Mouse (Mus musculus) embryonic facial prominence, embryonic 11.5 days (tissue): ENCODE data around the gene Dnah17. TPM values are rescaled to one million over a fixed set of nuclear protein-coding genes. Genes with fewer than 3 reads are reported as not detected.

Source experiments
- ATAC-seq: fragments of 200-750 bp; cut with Nextera tagmentation; replicated peaks from 2 replicates; pipeline ENCODE4 v1.8.0; 2017; ENCODE audit warnings: low read depth; ENCODE audit not compliant: insufficient number of reproducible peaks, low FRiP score, low TSS enrichment
- DNase-seq: peaks from one replicate; pipeline ENCODE4 v3.0.0-alpha.2; 2015; ENCODE audit warnings: low spot score
- H3K27ac ChIP-seq: fragments of 300-500 bp; sonication (generic); replicated peaks from 2 replicates; pipeline ENCODE4 v1.5.1; 2014; ENCODE audit warnings: mild to moderate bottlenecking, low read depth, low read length, control low read depth
- H3K27me3 ChIP-seq: fragments of 300-500 bp; sonication (generic); 2 replicates; pipeline ENCODE4 v1.6.1; 2014; ENCODE audit warnings: mild to moderate bottlenecking, low read length, moderate library complexity, mixed read lengths; ENCODE audit not compliant: control insufficient read depth, insufficient read depth
- H3K36me3 ChIP-seq: fragments of 300-500 bp; sonication (generic); replicated peaks from 2 replicates; pipeline ENCODE4 v1.6.1; 2014; ENCODE audit warnings: low read depth, mild to moderate bottlenecking, low read length, moderate library complexity, mixed read lengths; ENCODE audit not compliant: control insufficient read depth, insufficient read depth
- H3K4me1 ChIP-seq: fragments of 300-500 bp; sonication (generic); 2 replicates; pipeline ENCODE4 v1.6.1; 2014; ENCODE audit warnings: low read length, mixed read lengths; ENCODE audit not compliant: control insufficient read depth, insufficient read depth
- H3K4me2 ChIP-seq: fragments of 300-500 bp; sonication (generic); 2 replicates; pipeline ENCODE4 v1.6.1; 2014; ENCODE audit warnings: low read depth, mild to moderate bottlenecking, control low read depth, low read length, moderate library complexity
- H3K4me3 ChIP-seq: fragments of 300-500 bp; sonication (generic); 2 replicates; pipeline ENCODE4 v1.5.1; 2014; ENCODE audit warnings: low read depth, low read length, control low read depth
- H3K9ac ChIP-seq: fragments of 300-500 bp; sonication (generic); replicated peaks from 2 replicates; pipeline ENCODE4 v1.6.1; 2014; ENCODE audit warnings: mild to moderate bottlenecking, control low read depth, low read length
- H3K9me3 ChIP-seq: fragments of 300-500 bp; sonication (generic); replicated peaks from 2 replicates; pipeline ENCODE4 v1.6.1; 2016; ENCODE audit warnings: mild to moderate bottlenecking, low read length, inconsistent platforms, mixed read lengths; ENCODE audit not compliant: control insufficient read depth
- WGBS: fragments of 180-500 bp; shearing (Covaris S2); extraction: QIAGEN DNeasy Blood & Tissue Kit; methylation state at CpG from one replicate; pipeline ENCODE4 v1.1.7; 2014; 5-methylcytosine and 5-hydroxymethylcytosine counted together
- polyA plus RNA-seq: library from polyadenylated mRNA; unstranded; fragments of >200 nt; fragmentation: Nextera tagmentation; extraction: Ambion mirVana; gene quantifications from 2 replicates; pipeline ENCODE4 v1.2.1, GENCODE M21; 2014

Gene Dnah17
- polyA plus RNA-seq, 1 experiment from 2014 or later, result 0.10 TPM

DNA sequence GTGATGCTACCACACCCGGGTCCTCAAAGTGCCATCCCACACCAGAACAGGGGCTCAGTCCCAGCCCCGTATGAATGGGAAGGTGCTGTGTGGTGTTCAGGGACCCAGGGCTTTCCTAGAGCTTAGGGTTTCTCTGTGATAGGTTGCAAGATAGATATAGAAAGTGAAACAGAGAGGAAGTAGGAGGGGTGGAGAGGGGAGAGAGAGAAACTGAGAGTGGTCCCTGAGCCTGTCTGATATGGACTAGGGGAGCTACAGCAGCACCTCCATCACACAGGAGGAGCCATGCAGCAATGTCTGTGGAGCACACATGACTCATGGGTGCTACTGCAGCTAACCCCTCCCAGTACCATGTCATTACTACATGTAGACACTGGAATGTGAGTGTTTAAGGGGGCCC lies 622 bp downstream of the Dnah17 start:
- no peaks in the 10 kb centered on the region for H3K27me3 ChIP-seq
- 82% methylated on average over 2 of the region's 2 CpGs for WGBS
- no peak for DNase-seq
- no peak overlapping the region for H3K4me2 ChIP-seq
- no peak overlapping the region for H3K9ac ChIP-seq
- H3K4me3 ChIP-seq, result no peak overlapping the region
- H3K27ac ChIP-seq, result no peak overlapping the region
- H3K4me1 ChIP-seq, result no peaks in the 10 kb centered on the region
- no peak for ATAC-seq
- H3K9me3 ChIP-seq, result no peaks in the 10 kb centered on the region
- H3K36me3 ChIP-seq, result no peaks in the 10 kb centered on the region

DNA sequence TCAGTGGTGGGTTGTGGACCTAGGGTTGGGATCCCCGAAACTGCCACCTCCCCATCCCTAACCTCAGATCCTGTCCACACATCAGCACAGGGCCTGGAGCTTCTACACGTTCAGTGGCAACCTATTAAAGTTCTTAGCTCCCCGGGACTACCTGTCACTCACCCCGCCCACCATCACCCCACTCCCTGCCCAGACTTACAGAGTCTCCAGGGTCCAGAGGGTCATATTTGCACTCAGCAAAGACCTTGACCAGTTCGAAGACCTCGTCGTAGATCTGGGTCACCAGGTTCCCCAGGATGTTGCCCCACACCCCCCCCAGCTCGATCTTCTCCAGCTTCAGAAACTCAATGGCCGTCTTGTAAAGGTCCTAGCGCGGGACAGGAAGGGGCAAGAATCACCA lies 8.8 kb downstream of the Dnah17 start:
- H3K27me3 ChIP-seq, result no peaks in the 10 kb centered on the region

DNA sequence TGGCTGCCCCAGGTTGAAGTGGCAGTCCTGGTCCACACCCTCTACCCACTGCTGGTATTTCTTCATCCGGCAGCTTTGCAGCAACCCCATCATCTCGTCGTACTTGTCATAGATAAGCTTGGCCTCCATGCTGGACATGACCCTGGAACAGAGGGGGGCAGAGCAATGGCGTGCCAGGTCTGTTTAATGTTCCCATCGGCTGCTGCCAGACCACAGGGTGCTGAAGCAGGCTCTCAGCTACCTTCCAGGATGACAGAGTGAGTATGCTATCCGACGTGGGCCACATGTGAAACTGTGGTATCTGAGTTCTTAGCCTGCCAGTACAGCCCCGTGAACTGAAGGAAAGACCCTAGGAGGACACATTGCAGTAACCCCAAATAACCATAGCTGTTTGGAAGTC lies 11.7 kb downstream of the Dnah17 start:
- ATAC-seq, result no peak
- H3K9me3 ChIP-seq, result no peaks in the 10 kb centered on the region
- H3K4me1 ChIP-seq, result no peaks in the 10 kb centered on the region
- no peak overlapping the region for H3K9ac ChIP-seq
- H3K4me3 ChIP-seq, result no peak overlapping the region
- DNase-seq, result no peak
- H3K4me2 ChIP-seq, result no peak overlapping the region
- H3K27ac ChIP-seq, result no peak overlapping the region
- no peaks in the 10 kb centered on the region for H3K36me3 ChIP-seq
- H3K27me3 ChIP-seq, result no peaks in the 10 kb centered on the region
- 85% methylated on average over 8 of the region's 8 CpGs for WGBS

More for the DNA sequence above, 8.8 kb downstream of the Dnah17 start:
- Histone ChIP-seq H3K36me3 (no peaks in the 10 kb centered on the region), H3K9me3 (no peaks in the 10 kb centered on the region), H3K4me1 (no peaks in the 10 kb centered on the region), H3K9ac (no peak overlapping the region), H3K4me2 (no peak overlapping the region), H3K27ac (no peak overlapping the region), H3K4me3 (no peak overlapping the region)
- 85% methylated on average over 11 of the region's 11 CpGs for WGBS
- no peak for DNase-seq
- ATAC-seq, result no peak

DNA sequence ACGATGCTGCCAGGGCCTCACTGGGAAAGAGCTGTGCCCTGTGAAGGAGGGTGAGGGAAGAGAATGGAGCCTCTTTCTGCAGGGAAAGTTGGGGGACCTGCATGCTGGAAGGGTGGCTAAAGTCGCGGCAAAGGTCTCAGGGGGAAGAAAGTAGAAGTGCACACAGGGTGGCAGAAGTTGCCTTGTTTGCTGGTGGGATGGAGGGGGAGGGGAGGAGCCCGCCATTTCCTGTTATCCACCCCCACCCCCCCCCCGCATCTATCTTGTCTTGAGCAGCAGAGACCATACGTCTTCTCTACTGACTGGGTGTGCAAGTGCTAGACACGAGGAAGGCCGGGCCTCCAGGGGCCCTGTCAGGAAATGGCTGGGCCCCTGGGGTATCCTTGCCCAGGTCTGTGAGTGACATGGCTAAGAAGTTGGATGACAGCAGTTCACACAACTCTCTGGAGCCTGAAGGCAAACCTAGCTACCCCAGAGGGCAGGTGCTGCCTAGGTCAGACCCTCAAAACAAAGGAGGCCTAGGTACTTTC lies 15.8 kb downstream of the Dnah17 start:
- 58% methylated on average over 8 of the region's 8 CpGs for WGBS

DNA sequence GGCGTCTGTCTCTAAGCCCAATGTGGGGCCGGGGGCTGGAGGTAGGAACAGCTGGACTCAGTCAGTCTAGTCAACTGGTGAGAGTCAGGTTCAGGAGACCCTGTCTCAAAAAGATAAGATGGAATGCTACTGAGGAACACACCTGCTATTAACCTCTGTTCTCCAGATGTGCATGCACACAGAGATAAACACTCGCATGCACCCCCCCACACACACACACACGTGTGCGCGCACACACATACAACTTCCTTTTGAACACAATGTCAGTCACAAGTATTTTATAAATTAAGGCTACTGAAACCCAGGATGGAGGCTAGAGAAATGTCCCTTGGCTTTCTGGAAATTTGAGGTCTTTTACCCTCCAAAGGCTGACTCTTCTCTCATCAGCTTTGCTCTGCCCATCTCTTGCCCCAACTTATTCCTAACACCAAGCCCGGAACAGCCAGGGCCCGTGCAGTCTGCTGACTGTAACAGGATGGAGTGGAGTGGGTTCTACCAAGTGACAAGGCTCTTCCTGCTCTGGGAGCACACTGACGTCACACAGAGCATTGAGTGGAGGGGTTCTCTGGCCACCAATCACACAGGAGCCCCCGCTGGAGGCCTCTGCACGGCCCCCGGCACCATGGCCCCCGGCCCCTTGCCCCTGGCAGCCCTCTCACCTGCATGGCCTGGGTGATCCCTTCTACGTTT lies 16.8 kb downstream of the Dnah17 start:
- H3K4me1 ChIP-seq, result no peaks in the 10 kb centered on the region
- no peaks in the 10 kb centered on the region for H3K9me3 ChIP-seq
- ATAC-seq (no peak), DNase-seq (no peak)
- H3K36me3 ChIP-seq, result no peaks in the 10 kb centered on the region
- WGBS, result 88% methylated on average over 14 of the region's 14 CpGs
- no peak overlapping the region for H3K4me3 ChIP-seq
- no peaks in the 10 kb centered on the region for H3K27me3 ChIP-seq
- H3K4me2 ChIP-seq, result no peak overlapping the region
- no peak overlapping the region for H3K27ac ChIP-seq
- no peak overlapping the region for H3K9ac ChIP-seq

More for the DNA sequence above, 15.8 kb downstream of the Dnah17 start:
- no peak overlapping the region for H3K4me2 ChIP-seq
- no peak overlapping the region for H3K9ac ChIP-seq
- no peaks in the 10 kb centered on the region for H3K9me3 ChIP-seq
- no peak overlapping the region for H3K4me3 ChIP-seq
- no peak for DNase-seq
- no peaks in the 10 kb centered on the region for H3K27me3 ChIP-seq
- ATAC-seq, result no peak
- no peaks in the 10 kb centered on the region for H3K36me3 ChIP-seq
- H3K27ac ChIP-seq, result no peak overlapping the region
- H3K4me1 ChIP-seq, result no peaks in the 10 kb centered on the region

DNA sequence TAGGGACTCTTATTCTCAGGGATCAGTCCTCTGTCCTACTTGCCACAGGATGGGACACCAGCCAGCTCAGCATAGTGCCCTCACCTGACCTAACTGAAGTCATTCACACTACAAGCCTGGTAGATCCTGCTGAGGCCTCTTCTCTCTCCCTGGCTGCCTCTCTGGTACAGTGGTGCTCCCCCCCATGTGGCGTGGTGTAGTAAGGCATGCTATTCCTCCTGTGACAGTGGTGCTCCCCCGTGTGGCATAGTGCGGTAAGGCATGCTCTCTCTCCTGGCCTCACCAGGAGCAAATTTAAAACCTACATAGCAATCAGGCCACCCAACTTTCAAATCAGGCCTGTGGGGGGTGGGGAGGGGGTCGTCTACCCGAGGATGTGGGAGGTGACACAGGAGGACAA lies 26.4 kb downstream of the Dnah17 start:
- Histone ChIP-seq H3K4me2 (no peak overlapping the region), H3K27me3 (no peaks in the 10 kb centered on the region), H3K4me1 (no peaks in the 10 kb centered on the region), H3K4me3 (no peak overlapping the region), H3K9me3 (no peaks in the 10 kb centered on the region), H3K36me3 (no peaks in the 10 kb centered on the region), H3K27ac (no peak overlapping the region), H3K9ac (no peak overlapping the region)
- WGBS, result 7% methylated on average over 5 of the region's 5 CpGs
- DNase-seq (peak; percentile 89), ATAC-seq (peak; percentile 73)

DNA sequence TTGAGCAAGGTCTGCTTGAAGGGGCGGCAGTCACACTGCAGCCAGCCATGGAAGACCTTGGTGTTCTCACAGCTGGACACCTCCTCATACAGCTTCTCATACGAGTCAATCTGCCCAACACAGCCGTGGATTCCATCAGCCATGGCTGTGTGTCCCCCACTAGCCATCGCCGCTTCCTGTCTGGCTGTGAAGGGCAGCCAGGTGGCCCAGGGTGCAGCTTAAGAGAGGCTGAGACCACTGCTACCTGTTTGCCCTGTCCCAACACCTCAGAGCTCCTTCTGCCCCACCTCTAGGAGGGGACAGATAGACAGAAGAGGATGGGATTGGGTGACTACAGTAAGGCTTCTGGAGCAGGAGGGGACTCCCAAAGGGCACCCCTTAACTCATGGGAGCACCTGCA lies 27.1 kb downstream of the Dnah17 start:
- 95% methylated on average over 5 of the region's 5 CpGs for whole genome bisulfite sequencing
- Histone ChIP-seq H3K27me3 (no peaks in the 10 kb centered on the region), H3K4me2 (no peak overlapping the region), H3K9me3 (no peaks in the 10 kb centered on the region), H3K36me3 (no peaks in the 10 kb centered on the region), H3K4me3 (no peak overlapping the region), H3K27ac (no peak overlapping the region), H3K9ac (no peak overlapping the region), H3K4me1 (no peaks in the 10 kb centered on the region)
- no peak for DNase-seq
- ATAC-seq, result no peak

DNA sequence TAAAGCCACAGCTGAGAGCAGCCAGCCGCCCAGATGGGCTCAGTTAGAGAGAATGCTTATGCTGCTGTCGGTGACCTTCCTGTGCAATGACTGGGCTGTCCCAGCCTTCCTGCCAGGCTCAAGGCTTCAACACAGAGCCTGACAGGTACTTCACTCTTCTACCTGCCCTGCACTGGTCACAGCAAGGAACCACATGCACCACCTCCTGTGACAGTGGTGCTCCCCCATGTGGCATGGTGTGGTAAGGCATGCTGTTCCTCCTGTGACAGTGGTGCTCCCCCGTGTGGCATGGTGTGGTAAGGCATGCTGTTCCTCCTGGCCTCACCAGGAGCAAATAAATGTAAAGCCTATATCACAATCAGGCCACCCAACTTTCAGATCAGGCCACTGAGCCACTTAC lies 27.6 kb downstream of the Dnah17 start:
- no peak overlapping the region for H3K4me2 ChIP-seq

More for the DNA sequence above, 27.6 kb downstream of the Dnah17 start:
- Histone ChIP-seq H3K9ac (no peak overlapping the region), H3K4me1 (no peaks in the 10 kb centered on the region), H3K27ac (no peak overlapping the region), H3K9me3 (no peaks in the 10 kb centered on the region), H3K4me3 (no peak overlapping the region), H3K36me3 (no peaks in the 10 kb centered on the region), H3K27me3 (no peaks in the 10 kb centered on the region)
- 64% methylated on average over 3 of the region's 3 CpGs for WGBS
- ATAC-seq, result no peak
- DNase-seq, result peak; percentile 90
